Mouse (Mus musculus) gastrocnemius, adult 8-10 months (tissue): Measurements from ENCODE around the gene Med10. TPM values are rescaled to one million over a fixed set of nuclear protein-coding genes. Genes with fewer than 3 reads are reported as not detected.

ENCODE experiments used
- DNase-seq, 2 experiments: peaks; one replicate each; pipeline ENCODE4 v3.0.0; 2022; ENCODE audit warnings: low spot score in 2 of 2
- total RNA-seq, 4 experiments: library from RNA; stranded (reverse); gene quantifications; 2 replicates each; pipeline ENCODE4 v1.2.4; 2022

The Med10 gene
- 10 to 100 TPM in 2 of 4 experiments, 1 to 10 TPM in 2; 8.2 to 14.4 (median 11.4) TPM for total RNA-seq

- DNase-seq: no peak
Measured at GRCm38 (mm10) chr13:69802095-69802494, at the start of gene Med10. Gene Med10 (plus strand): TSS chr13:69802395.

- DNase-seq: no peak
Measured at GRCm38 (mm10) chr13:69752875-69753274, 49.3 kb upstream of the Med10 start.

DNA sequence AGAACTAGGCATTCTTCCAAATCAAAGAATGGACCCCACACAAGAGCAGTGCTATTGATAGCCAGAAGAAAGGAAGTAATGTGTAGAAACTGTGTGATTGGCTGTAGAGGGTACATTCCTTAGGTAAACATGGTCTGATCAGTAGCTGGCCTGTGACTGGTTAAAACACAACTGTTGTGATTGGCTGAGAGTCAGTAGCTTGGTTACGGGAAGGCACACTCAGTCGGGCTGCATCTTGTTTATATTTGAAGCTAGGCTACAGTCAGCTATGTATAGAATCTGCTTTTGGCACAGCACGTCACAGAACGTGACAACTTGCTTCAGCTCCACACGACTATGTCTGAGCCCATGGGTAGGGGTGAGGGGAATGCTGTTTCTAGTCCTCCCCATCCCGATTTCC, 43.2 kb upstream of the Med10 start:
- no peak for DNase-seq

DNA sequence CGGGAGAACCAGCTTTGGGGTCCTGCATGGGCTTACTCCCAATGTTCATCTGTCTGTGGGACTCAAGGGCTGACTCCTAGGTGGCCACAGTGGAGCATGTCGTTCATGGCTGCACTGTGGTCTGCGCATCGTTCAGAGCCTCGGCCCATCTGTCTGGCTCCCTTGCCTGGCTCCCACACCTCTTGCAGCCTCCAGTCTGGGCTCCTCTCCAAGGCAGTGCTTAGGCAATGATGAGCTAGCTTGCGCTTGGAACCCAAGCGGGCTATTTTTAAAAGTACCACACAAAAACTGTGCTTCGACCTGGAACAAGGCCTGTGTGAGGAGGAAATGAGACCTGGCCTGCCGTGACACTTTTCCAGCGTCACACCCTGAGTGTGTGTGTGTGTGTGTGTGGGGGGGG, 40.8 kb upstream of the Med10 start:
- DNase-seq: peak in 1 of 2 experiments; percentile 10

DNA sequence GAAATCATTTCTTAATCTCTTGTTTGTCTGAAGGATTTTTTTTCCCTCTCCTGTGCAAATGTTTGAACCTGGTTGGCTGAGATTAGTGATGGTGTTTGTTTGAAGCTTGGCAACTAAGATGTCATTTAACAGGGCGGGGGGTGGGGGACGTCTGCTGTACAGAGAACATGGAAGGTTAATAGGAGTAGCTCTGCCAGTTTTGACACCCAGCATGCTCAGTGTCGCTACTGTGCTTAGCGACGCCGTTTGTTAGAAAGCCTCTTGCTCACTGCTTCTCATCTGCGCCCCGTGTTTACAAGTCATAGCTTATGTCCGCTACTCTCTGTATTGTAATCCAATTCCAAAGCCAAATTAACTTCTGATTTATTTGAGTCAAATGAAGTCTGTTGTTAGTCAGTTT, 37.5 kb upstream of the Med10 start:
- no peak for DNase-seq

- no peak for DNase-seq
Measured at GRCm38 (mm10) chr13:69768152-69768551, 34.0 kb upstream of the Med10 start.

DNA sequence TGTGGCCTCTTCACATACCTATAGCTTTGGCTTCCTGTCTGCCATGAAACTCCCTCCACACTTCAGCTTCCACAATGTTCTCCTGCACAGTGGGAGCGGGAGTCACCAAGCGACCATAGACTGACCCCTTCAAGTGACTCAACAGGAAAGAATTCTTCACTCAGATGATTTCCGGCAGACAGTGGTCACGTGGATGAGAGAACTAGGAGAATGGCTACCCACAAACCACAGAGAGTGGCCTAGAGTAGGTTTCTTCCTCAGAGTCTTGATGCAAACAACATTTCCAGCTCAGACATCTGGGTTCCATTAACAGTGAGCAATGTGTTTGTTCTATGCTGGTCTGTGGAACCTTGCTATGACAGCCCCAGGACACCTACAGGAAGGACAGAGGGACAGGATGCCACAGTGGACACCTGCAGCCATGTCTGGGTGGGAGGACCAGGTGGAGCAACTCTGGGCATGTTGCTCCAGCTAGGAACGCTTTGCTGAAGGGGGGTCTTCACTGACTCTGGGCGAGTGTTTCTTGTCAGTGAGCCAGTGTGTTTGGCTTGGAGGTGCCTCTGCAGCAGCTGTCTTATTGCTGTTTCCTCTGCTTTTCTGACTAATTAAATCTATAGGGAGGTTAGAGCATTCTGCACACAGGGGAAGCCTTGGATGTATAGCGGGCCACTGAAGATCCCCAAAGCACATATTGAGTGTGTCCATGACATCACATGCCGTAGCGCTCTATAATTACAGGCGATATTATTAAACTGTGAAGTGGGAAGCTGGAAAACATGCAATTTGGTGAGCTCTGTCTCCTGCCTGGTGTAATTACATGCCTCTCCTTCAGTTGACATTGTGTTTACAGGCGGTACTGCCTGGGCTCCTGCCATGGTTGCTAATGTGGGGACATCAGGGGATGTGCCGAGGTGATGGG, 31.4 kb upstream of the Med10 start:
- DNase-seq: no peak

- DNase-seq: no peak
Measured at GRCm38 (mm10) chr13:69772358-69772757, 29.8 kb upstream of the Med10 start.

DNA sequence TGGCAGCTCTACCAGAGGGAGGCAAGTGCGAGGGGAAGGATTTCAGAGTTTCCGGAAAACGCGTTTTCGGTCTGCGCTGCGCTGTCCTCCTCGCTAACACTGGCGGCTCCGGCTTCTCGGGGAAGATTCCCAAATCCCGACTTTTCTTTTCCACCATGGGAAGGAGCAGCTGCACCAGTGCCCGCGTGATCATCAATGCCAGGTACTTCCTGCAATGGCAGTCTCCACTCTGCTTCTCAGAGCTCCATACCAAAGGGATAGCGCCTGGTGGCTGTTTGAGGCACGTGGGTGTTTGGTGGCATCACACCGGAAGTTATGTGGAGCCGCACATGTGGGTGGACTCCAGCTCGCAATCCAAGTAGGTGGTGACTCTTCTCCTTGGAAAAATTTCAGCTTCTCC, 24.0 kb upstream of the Med10 start:
- DNase-seq: no peak

DNA sequence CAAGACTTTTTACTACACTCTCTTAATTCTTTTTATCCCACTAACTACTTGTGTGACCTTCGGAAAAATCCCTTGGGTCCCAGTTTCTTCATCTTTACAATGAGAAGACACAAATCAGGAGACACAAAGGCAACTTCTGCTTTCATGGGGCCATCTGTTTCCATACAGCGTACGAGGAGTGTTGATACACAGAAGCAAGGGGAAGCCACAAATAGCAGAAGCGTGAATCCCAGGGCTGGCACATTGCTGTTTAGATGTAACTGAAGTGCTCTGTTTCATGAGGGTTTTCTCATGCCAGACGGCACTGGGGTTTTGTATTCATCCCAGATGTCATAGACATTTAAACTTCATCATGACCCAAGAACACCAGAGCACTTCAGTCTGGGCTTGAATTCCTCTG, 13.5 kb upstream of the Med10 start:
- no peak for DNase-seq

DNA sequence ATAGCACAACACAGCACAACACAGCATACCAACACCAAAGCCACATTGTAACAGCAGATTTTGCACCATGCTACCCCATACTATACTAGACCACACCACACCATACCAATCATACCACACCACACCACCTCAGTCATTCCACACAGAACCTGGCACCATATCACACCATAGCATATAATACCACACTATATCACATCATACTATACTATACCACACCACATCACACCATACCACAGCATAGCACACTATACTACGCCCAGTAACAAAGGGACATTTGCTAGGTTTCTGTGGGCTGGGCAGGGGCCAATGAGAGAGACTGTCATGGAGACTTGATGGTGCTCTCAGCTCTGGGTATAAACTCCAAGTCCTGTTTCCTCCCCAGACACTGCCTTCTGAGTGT, 10.4 kb upstream of the Med10 start:
- DNase-seq: no peak

DNA sequence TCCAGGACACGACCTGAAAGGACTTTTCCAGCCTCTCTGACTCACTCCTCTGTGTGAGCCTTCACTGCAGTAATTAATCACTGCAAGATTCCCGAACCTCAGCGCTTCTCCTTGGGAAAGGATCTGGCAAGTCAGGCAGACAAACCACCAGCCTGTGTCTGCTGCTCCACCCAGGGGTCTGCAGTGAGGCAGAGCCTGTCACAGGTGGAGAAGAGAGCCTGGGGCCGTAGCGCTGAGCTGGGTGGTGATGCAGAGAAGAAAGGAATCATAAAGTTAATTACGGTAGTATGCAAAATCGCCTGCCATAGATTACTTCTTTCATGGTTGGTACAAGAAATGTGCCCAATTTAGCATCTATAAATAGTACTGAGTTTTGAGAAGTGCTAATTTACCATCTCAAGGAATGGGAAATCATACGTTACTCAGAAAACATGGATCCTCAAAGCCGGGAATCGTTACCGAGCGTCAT, 9.6 kb upstream of the Med10 start:
- no peak for DNase-seq

GRCm38 (mm10) chr13:69794808-69795207, 7.4 kb upstream of the Med10 start:
- DNase-seq: no peak

DNA sequence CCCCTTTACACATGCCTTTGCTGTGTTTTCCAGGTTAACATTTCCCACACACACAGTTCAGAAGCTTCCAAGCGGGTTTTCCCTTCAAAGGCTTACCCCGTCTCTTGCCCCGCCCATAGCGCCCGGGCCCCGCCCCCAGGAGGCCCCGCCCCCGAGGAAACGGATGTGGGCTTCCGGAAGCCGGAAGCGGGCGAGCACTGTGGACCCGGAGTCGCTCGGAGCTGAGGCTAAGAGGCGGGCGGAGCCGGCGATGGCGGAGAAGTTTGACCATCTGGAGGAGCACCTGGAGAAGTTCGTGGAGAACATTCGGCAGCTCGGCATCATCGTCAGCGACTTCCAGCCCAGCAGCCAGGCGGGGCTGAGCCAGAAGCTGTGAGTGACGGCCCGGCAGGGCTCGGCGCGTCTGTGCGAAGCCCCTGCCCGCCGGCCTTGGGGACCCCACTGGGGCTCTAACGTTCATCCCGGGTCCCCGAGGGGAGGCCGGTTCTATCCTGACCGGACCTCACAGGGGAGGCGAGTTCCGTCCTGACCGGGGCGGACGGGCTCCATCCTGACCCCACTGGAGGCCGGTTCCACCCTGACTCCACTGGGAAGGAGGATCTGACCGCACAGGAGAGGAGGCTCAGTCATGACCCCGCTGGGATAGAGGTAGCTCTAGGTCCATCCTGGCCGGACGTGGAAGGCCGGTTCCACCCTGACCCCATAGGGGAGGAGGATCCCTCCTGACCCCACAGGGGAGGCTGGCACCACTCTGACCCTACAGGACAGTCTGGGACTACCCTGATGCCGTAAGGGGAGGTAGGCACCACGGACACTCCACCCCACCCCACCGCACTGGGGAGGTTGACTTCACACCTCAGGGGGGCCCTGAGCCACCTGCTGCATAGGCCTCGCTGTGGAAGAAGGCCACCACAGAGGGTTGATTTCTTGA, 7.8 kb downstream of the Med10 start:
- peak; percentile 69 for DNase-seq

DNA sequence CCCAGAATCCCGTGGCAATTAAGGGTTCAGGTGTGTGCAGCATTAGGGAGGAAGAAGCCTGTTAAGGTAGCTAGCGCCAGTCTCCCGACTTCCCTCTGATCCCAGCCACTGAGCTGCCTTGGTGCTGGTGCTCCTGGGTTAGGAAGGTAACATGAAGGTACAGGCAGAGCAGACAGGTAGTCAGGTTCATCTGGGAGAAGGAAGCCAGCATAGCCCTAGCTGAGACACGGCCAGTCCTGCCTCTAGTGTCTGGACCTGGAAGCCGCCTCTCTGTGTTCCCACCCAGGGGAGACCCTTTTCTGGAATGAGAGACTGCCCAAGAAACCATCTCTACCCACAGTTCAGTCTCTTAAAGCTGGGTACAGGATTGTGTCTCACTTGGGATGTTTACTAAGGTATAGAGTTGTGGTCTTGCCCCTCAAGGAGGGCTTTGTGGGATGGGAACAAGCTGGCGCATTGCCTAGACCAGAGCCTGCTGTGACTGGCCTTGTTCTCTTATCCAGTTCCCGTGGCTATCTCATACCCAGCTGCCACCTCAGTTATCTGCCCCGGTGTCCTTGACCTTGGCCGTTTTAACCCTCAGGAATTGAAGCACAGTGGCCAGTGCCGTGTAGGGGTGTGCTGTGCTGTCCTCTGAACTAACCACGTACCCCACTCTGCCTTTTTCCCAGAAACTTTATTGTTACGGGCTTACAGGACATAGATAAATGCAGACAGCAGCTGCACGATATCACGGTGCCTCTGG, 8.9 kb downstream of the Med10 start:
- DNase-seq: no peak

- no peak for DNase-seq
Measured at GRCm38 (mm10) chr13:69813870-69814269, 11.7 kb downstream of the Med10 start.

GRCm38 (mm10) chr13:69818306-69818705, 16.1 kb downstream of the Med10 start:
- no peak for DNase-seq

DNA sequence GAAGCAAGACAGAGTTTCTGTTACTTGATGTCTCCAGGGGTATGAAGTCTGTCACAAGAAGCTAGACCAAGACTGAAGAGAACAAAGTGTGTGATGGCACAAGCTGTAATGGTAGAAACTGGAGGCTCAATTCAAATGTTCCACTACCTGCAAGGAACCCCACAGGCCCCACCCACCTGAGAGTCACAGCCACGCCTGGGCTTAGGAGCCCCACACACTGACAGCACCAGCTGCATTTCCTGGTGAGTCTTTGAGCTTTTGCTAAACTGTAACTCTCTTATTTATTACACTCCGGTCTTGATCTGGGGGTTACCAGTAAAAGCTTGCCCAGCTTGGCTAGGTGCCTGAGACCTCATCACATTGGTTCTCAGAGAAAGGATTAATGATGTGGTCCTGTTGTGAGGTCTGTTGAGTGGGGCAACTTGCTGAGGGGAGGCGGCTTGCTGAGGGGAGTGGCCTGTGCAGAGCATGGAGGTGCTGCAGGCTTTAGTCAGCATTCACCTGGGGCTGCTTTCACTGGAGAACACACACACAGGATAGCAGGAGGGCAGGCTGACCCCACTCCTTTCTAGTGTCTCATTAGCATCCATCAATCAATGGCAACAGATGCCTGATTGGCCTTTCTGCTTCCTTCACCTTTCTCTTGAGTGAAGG, 19.1 kb downstream of the Med10 start:
- DNase-seq: no peak

DNA sequence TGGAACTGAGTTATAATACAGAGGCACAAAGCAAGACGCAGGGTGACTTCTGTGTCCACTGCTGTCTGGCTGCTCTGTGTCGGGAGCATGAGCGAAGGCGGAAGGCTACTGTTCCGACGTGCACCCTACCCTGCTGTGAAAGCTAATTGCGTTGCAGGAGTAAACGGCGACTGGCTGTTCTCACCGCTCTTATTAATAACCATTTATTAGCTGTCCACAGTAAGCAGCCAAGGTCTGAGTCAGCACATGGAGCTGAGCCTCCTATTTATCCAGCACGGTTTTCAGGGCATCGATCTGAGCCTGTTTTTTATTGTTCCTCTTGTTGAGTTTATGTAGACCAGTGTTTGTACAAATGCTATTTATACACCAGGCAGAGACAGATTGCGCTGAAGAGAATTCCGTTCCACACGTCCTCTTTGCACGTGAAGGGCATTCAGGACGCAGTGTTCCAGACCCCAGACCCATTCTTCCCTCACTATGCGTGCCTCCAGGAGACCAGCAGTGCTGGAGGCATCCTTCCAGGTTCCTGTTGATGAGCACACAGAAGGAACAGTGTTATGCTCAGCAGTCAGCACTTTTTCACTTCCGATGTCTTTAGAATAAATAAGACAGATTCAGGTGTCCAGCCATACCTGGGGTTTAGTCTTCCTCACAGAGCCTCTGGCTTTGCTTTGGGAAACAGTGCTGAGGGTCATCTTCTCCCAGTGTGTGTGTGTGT, 21.9 kb downstream of the Med10 start:
- DNase-seq: no peak
